Mouse (Mus musculus): ENCODE results near the gene Cemip.
A peak's percentile ranks its signal among the peaks of the same experiment; 100 is the strongest.

Gene Cemip

GRCm38 (mm10) chr7:83952511-83952910 lies 133.8 kb downstream of the Cemip start:
- DNase-seq, result no peak

GRCm38 (mm10) chr7:83951327-83951726 lies 135.0 kb downstream of the Cemip start:
- no peak for DNase-seq

- DNase-seq, result no peak
Measured at GRCm38 (mm10) chr7:83949662-83950061, 136.6 kb downstream of the Cemip start.

- DNase-seq, result no peak
Measured at GRCm38 (mm10) chr7:83948743-83949142, 137.6 kb downstream of the Cemip start.

- DNase-seq, result no peak
Measured at GRCm38 (mm10) chr7:83941701-83942101, 144.6 kb downstream of the Cemip start.

- DNase-seq, result no peak
Measured at GRCm38 (mm10) chr7:83940136-83940535, 146.2 kb downstream of the Cemip start.

GRCm38 (mm10) chr7:83939017-83939721 lies 147.1 kb downstream of the Cemip start:
- DNase-seq, result no peak

GRCm38 (mm10) chr7:83921637-83922036 lies 164.7 kb downstream of the Cemip start:
- no peak for DNase-seq

GRCm38 (mm10) chr7:83920241-83920640 lies 166.1 kb downstream of the Cemip start:
- no peak for DNase-seq

- DNase-seq, result peak; percentile 77
Measured at GRCm38 (mm10) chr7:83914566-83914965, 171.7 kb downstream of the Cemip start.

GRCm38 (mm10) chr7:83913995-83914394 lies 172.3 kb downstream of the Cemip start:
- DNase-seq, result no peak

- DNase-seq, result no peak
Measured at GRCm38 (mm10) chr7:83913405-83913932, 172.8 kb downstream of the Cemip start.

GRCm38 (mm10) chr7:83911909-83912308 lies 174.4 kb downstream of the Cemip start:
- DNase-seq, result peak; percentile 30

GRCm38 (mm10) chr7:83904831-83905230 lies 181.5 kb downstream of the Cemip start:
- DNase-seq, result no peak

GRCm38 (mm10) chr7:83902296-83903145 lies 183.8 kb downstream of the Cemip start:
- no peak for DNase-seq

GRCm38 (mm10) chr7:83901425-83901824 lies 184.9 kb downstream of the Cemip start:
- no peak for DNase-seq

GRCm38 (mm10) chr7:83900519-83900918 lies 185.8 kb downstream of the Cemip start:
- DNase-seq, result no peak

GRCm38 (mm10) chr7:83898267-83898666 lies 188.0 kb downstream of the Cemip start:
- DNase-seq, result no peak

- DNase-seq, result no peak
Measured at GRCm38 (mm10) chr7:83896077-83896740, 190.1 kb downstream of the Cemip start.

GRCm38 (mm10) chr7:83894348-83894747 lies 192.0 kb downstream of the Cemip start:
- DNase-seq, result no peak

GRCm38 (mm10) chr7:83892333-83892669 lies 194.0 kb downstream of the Cemip start:
- DNase-seq, result no peak

GRCm38 (mm10) chr7:83891433-83892332 lies 194.6 kb downstream of the Cemip start:
- DNase-seq, result peak; percentile 100

Measured in thymus, postnatal 25 days (tissue).